24 mouse cellular contexts compared by ENCODE assay signal in the genomic region with DNA sequence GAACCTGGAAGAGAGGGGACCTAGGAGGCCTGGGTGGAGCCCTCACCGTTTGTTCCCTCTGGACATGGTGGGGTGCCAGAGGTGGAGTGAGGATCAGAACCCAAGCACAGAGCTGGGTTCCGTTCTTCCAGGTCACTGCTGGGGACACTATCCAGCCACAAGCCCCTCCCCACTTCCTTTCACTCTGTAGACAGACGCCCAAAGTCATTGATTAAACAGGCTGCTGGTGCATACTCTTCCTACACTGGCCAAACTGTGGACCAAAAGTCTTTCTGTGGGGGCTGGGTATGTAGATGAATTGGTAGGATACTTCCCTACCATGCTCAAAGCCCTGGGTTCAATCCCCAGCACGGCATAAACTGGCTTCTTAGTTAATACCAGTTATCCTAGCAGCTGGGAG. TPM values are rescaled to one million over a fixed set of nuclear protein-coding genes. Genes with fewer than 3 reads are reported as not detected.
DNase-seq lines count a peak whose midpoint lies in the region; ATAC-seq lines count a peak whose summit lies in the region.
"Had no signal": no experiment of that assay in that cellular context is flagged by ENCODE, and none has a peak within 500 bp of the region (broad histone marks: within the 10 kb centered on the region; RNA-seq: fewer than 3 reads in every experiment).

No protein-coding gene starts in this region.

- no peak overlapping the region for H3K9ac ChIP-seq in kidney, embryonic 14.5 days (ENCODE audit: low read depth, low read length)
- H3K9ac ChIP-seq in liver, embryonic 16.5 days (ENCODE audit: low read depth, low read length): no peak overlapping the region
- no peak overlapping the region for H3K9ac ChIP-seq in liver, embryonic 11.5 days (ENCODE audit: low read depth, low read length)
- no peak overlapping the region for H3K9ac ChIP-seq in forebrain, embryonic 13.5 days
- H3K9ac ChIP-seq: embryonic facial prominence, embryonic 13.5 days; embryonic facial prominence, embryonic 15.5 days; forebrain, embryonic 12.5 days; forebrain, embryonic 15.5 days; forebrain, postnatal 0 days had no signal

- no peaks in the 10 kb centered on the region for H3K9me3 ChIP-seq in kidney, embryonic 14.5 days (ENCODE audit: control insufficient read depth, low read length)
- H3K9me3 ChIP-seq in liver, embryonic 16.5 days (replicated peaks; ENCODE audit: control insufficient read depth, low read length): no peaks in the 10 kb centered on the region
- no peaks in the 10 kb centered on the region for H3K9me3 ChIP-seq in liver, embryonic 11.5 days (ENCODE audit: control insufficient read depth, low read length)
- H3K9me3 ChIP-seq in forebrain, embryonic 13.5 days (replicated peaks): no peaks in the 10 kb centered on the region
- H3K9me3 ChIP-seq: embryonic facial prominence, embryonic 13.5 days; embryonic facial prominence, embryonic 15.5 days; forebrain, embryonic 10.5 days; forebrain, embryonic 12.5 days; forebrain, embryonic 15.5 days had no signal

- H3K4me1 ChIP-seq in kidney, embryonic 14.5 days (ENCODE audit: control insufficient read depth, insufficient read depth, low read length): no peaks in the 10 kb centered on the region
- H3K4me1 ChIP-seq in liver, embryonic 16.5 days (ENCODE audit: control insufficient read depth, low read depth, low read length): no peaks in the 10 kb centered on the region
- H3K4me1 ChIP-seq in liver, embryonic 11.5 days (replicated peaks; ENCODE audit: control insufficient read depth, insufficient read depth, low read length): no peaks in the 10 kb centered on the region
- H3K4me1 ChIP-seq in forebrain, embryonic 13.5 days: no peaks in the 10 kb centered on the region
- H3K4me1 ChIP-seq: embryonic facial prominence, embryonic 15.5 days; forebrain, embryonic 15.5 days had no signal

- no peak overlapping the region for H3K4me2 ChIP-seq in kidney, embryonic 14.5 days (replicated peaks; ENCODE audit: low read depth, low read length)
- H3K4me2 ChIP-seq in liver, embryonic 16.5 days (ENCODE audit: low read depth, low read length): no peak overlapping the region
- no peak overlapping the region for H3K4me2 ChIP-seq in liver, embryonic 11.5 days
- no peak overlapping the region for H3K4me2 ChIP-seq in forebrain, embryonic 13.5 days
- H3K4me2 ChIP-seq: embryonic facial prominence, embryonic 13.5 days; embryonic facial prominence, embryonic 15.5 days; forebrain, embryonic 12.5 days; forebrain, embryonic 15.5 days had no signal

- peak; percentile 31 for DNase-seq in kidney, adult 9 months
- no peak for DNase-seq in liver, embryonic 11.5 days (ENCODE audit: low spot score)
- DNase-seq: adrenal gland, adult 2 months; adrenal gland, postnatal 10 days; adrenal gland, postnatal 25 days; cerebellum, adult 11 months; cerebellum, adult 18-20 months; cerebellum, adult 8-10 months; cerebellum, adult 9-11 months; cerebellum, postnatal 14 days; cerebellum, postnatal 36 days; embryo, embryonic 11 days; forebrain, postnatal 0 days had no signal

- H3K27ac ChIP-seq in kidney, embryonic 14.5 days (ENCODE audit: low read depth, low read length): no peak overlapping the region
- no peak overlapping the region for H3K27ac ChIP-seq in liver, embryonic 16.5 days (ENCODE audit: low read length)
- no peak overlapping the region for H3K27ac ChIP-seq in liver, embryonic 11.5 days (ENCODE audit: low read depth, low read length)
- H3K27ac ChIP-seq in forebrain, embryonic 13.5 days: no peak overlapping the region
- H3K27ac ChIP-seq: embryonic facial prominence, embryonic 13.5 days; embryonic facial prominence, embryonic 15.5 days; forebrain, embryonic 10.5 days; forebrain, embryonic 12.5 days; forebrain, embryonic 15.5 days had no signal

- no peaks in the 10 kb centered on the region for H3K36me3 ChIP-seq in kidney, embryonic 14.5 days (ENCODE audit: control insufficient read depth, insufficient read depth, low read length)
- H3K36me3 ChIP-seq in liver, embryonic 16.5 days (ENCODE audit: control insufficient read depth, insufficient read depth): no peaks in the 10 kb centered on the region
- no peaks in the 10 kb centered on the region for H3K36me3 ChIP-seq in liver, embryonic 11.5 days (ENCODE audit: control insufficient read depth, insufficient read depth, low read length)
- H3K36me3 ChIP-seq in forebrain, embryonic 13.5 days (ENCODE audit: poor library complexity, severe bottlenecking): no peaks in the 10 kb centered on the region
- H3K36me3 ChIP-seq: embryonic facial prominence, embryonic 13.5 days; embryonic facial prominence, embryonic 15.5 days; forebrain, embryonic 10.5 days; forebrain, embryonic 12.5 days; forebrain, embryonic 15.5 days had no signal

- H3K27me3 ChIP-seq in kidney, embryonic 14.5 days (ENCODE audit: control insufficient read depth, insufficient read depth, low read length): no peaks in the 10 kb centered on the region
- no peaks in the 10 kb centered on the region for H3K27me3 ChIP-seq in liver, embryonic 16.5 days (ENCODE audit: control insufficient read depth, insufficient read depth, low read depth, low read length)
- no peaks in the 10 kb centered on the region for H3K27me3 ChIP-seq in liver, embryonic 11.5 days (replicated peaks; ENCODE audit: control insufficient read depth, insufficient read depth, low read length)
- H3K27me3 ChIP-seq in forebrain, embryonic 13.5 days: no peaks in the 10 kb centered on the region
- H3K27me3 ChIP-seq: embryonic facial prominence, embryonic 13.5 days; embryonic facial prominence, embryonic 15.5 days; forebrain, embryonic 15.5 days had no signal

- WGBS in kidney, embryonic 14.5 days: 75% methylated on average over 4 of the region's 4 CpGs
- WGBS in liver, embryonic 16.5 days (ENCODE audit: insufficient replicate concordance): 53% methylated on average over 4 of the region's 4 CpGs
- WGBS in liver, embryonic 11.5 days: 70% methylated on average over 4 of the region's 4 CpGs
- WGBS in forebrain, embryonic 13.5 days: 73% methylated on average over 4 of the region's 4 CpGs

- no peak overlapping the region for H3K4me3 ChIP-seq in kidney, embryonic 14.5 days (ENCODE audit: low read length)
- H3K4me3 ChIP-seq in liver, embryonic 16.5 days (ENCODE audit: low read depth, low read length): no peak overlapping the region
- no peak overlapping the region for H3K4me3 ChIP-seq in liver, embryonic 11.5 days (ENCODE audit: low read depth, low read length)
- no peak overlapping the region for H3K4me3 ChIP-seq in forebrain, embryonic 13.5 days
- H3K4me3 ChIP-seq: embryonic facial prominence, embryonic 13.5 days; embryonic facial prominence, embryonic 15.5 days; erythroblast, embryonic 14.5 days; forebrain, embryonic 10.5 days; forebrain, embryonic 12.5 days; forebrain, embryonic 15.5 days had no signal

- ATAC-seq in kidney, embryonic 14.5 days (ENCODE audit: low FRiP score, low TSS enrichment): no peak
- peak; percentile 53; the same call in 1 of the 2 replicates for ATAC-seq in liver, embryonic 16.5 days (ENCODE audit: low read depth)
- ATAC-seq in liver, embryonic 11.5 days (replicated peaks; ENCODE audit: low FRiP score): no peak
- no peak for ATAC-seq in forebrain, embryonic 13.5 days
- ATAC-seq: forebrain, embryonic 15.5 days; forebrain, postnatal 0 days had no signal

RNA-seq across cellular contexts. Expression of gene Atp2c2, which starts 7.8 kb away (rescaled TPM):
- 0.97 and 1.2 TPM in 2 replicates for polyA plus RNA-seq in kidney, embryonic 14.5 days (2014; fragmentation: Nextera tagmentation; extraction: Ambion mirVana)
- 0.19 and 0.27 TPM in 2 replicates for polyA plus RNA-seq in liver, embryonic 16.5 days (2015; fragmentation: Nextera tagmentation; extraction: Ambion mirVana)
- polyA plus RNA-seq in liver, embryonic 11.5 days (2014; fragmentation: Nextera tagmentation; extraction: Ambion mirVana): 0.40 and 0.51 TPM in 2 replicates
- not detected in 2 replicates for polyA plus RNA-seq in forebrain, embryonic 13.5 days (2015; fragmentation: Nextera tagmentation; extraction: Ambion mirVana)
- polyA plus RNA-seq: adrenal gland, adult 2 months; erythroblast, embryonic 14.5 days had no signal

RNA-seq across cellular contexts. Expression of gene Wfdc1, which starts 25.8 kb away (rescaled TPM):
- 1.8 and 1.9 TPM in 2 replicates for polyA plus RNA-seq in kidney, embryonic 14.5 days (2014; fragmentation: Nextera tagmentation; extraction: Ambion mirVana)
- polyA plus RNA-seq in liver, embryonic 16.5 days (2015; fragmentation: Nextera tagmentation; extraction: Ambion mirVana): 2.3 and 2.7 TPM in 2 replicates
- polyA plus RNA-seq in liver, embryonic 11.5 days (2014; fragmentation: Nextera tagmentation; extraction: Ambion mirVana): 0.22 and 0.36 TPM in 2 replicates
- polyA plus RNA-seq in forebrain, embryonic 13.5 days (2015; fragmentation: Nextera tagmentation; extraction: Ambion mirVana): 0.76 and 1.7 TPM in 2 replicates
- polyA plus RNA-seq: C2C12; erythroblast, embryonic 14.5 days had no signal

RNA-seq across cellular contexts. Expression of gene Kcng4, which starts 56.5 kb away (rescaled TPM):
- 0.22 TPM in 1 of 2 replicates, not detected in the other for polyA plus RNA-seq in kidney, embryonic 14.5 days (2014; fragmentation: Nextera tagmentation; extraction: Ambion mirVana)
- not detected in 2 replicates for polyA plus RNA-seq in liver, embryonic 16.5 days (2015; fragmentation: Nextera tagmentation; extraction: Ambion mirVana)
- not detected in 2 replicates for polyA plus RNA-seq in liver, embryonic 11.5 days (2014; fragmentation: Nextera tagmentation; extraction: Ambion mirVana)
- 0.17 TPM in 1 of 2 replicates, not detected in the other for polyA plus RNA-seq in forebrain, embryonic 13.5 days (2015; fragmentation: Nextera tagmentation; extraction: Ambion mirVana)
- polyA plus RNA-seq: C2C12; embryonic facial prominence, embryonic 11.5 days; erythroblast, embryonic 14.5 days had no signal
